Mouse (Mus musculus): ENCODE results near the gene Grm2.
"Not testable (repeated sequence)": the region's sequence is repeated elsewhere in the genome, so short reads cannot be mapped to it uniquely, and the experiment has no call there.

Grm2 gene

GRCm38 (mm10) chr9:106647226-106647625 is 8.7 kb downstream of the Grm2 start:
- DNase-seq (ENCODE audit: low spot score in 2 of 2) = no peak

GRCm38 (mm10) chr9:106645684-106646271 is 10.1 kb downstream of the Grm2 start:
- no peak for DNase-seq (ENCODE audit: low spot score in 2 of 2)

GRCm38 (mm10) chr9:106643787-106644186 is 12.1 kb downstream of the Grm2 start:
- DNase-seq (ENCODE audit: low spot score in 2 of 2) = no peak

GRCm38 (mm10) chr9:106643128-106643527 is 12.8 kb downstream of the Grm2 start:
- DNase-seq (ENCODE audit: low spot score in 2 of 2) = peak; percentile 68 to 75

GRCm38 (mm10) chr9:106641346-106641745 is 14.5 kb downstream of the Grm2 start:
- DNase-seq (ENCODE audit: low spot score in 2 of 2) = no peak

- no peak for DNase-seq (ENCODE audit: low spot score in 2 of 2)
These were observed 17.7 kb downstream of the Grm2 start for GRCm38 (mm10) chr9:106638154-106638553.

- DNase-seq (ENCODE audit: low spot score in 2 of 2) = no peak
These were observed 23.7 kb downstream of the Grm2 start for GRCm38 (mm10) chr9:106632185-106632584.

- DNase-seq (ENCODE audit: low spot score in 2 of 2) = not testable (repeated sequence)
These were observed 28.1 kb downstream of the Grm2 start for GRCm38 (mm10) chr9:106627796-106628195.

- DNase-seq (ENCODE audit: low spot score in 2 of 2) = no peak
These were observed 29.6 kb downstream of the Grm2 start, which contains the start of gene Iqcf6 for GRCm38 (mm10) chr9:106626282-106626681. Gene Iqcf6, plus strand, starts transcription at chr9:106626582.

GRCm38 (mm10) chr9:106617496-106617895 is 38.4 kb downstream of the Grm2 start:
- DNase-seq (ENCODE audit: low spot score in 2 of 2) = no peak

- no peak for DNase-seq (ENCODE audit: low spot score in 2 of 2)
These were observed 39.6 kb downstream of the Grm2 start for GRCm38 (mm10) chr9:106616306-106616705.

GRCm38 (mm10) chr9:106614616-106615015 is 41.3 kb downstream of the Grm2 start:
- DNase-seq (ENCODE audit: low spot score in 2 of 2) = no peak

- no peak for DNase-seq (ENCODE audit: low spot score in 2 of 2)
These were observed 41.9 kb downstream of the Grm2 start for GRCm38 (mm10) chr9:106613951-106614350.

GRCm38 (mm10) chr9:106610727-106611126 is 45.2 kb downstream of the Grm2 start:
- DNase-seq (ENCODE audit: low spot score in 2 of 2) = no peak

- DNase-seq (ENCODE audit: low spot score in 2 of 2) = peak; percentile 31 to 43
These were observed 55.3 kb downstream of the Grm2 start for GRCm38 (mm10) chr9:106600546-106600945.

- no peak for DNase-seq (ENCODE audit: low spot score in 2 of 2)
These were observed 57.4 kb downstream of the Grm2 start for GRCm38 (mm10) chr9:106598466-106598865.

GRCm38 (mm10) chr9:106595836-106596235 is 60.0 kb downstream of the Grm2 start:
- DNase-seq (ENCODE audit: low spot score in 2 of 2) = peak; percentile 23 to 27

- not testable (repeated sequence) for DNase-seq (ENCODE audit: low spot score in 2 of 2)
These were observed 60.5 kb downstream of the Grm2 start for GRCm38 (mm10) chr9:106595402-106595801.

Measured in frontal cortex, postnatal 25 days (tissue).